Mouse (Mus musculus) embryonic facial prominence, embryonic 11.5 days (tissue): ENCODE measurements at regions not wholly inside any gene's neighbourhood (a gene's known extent, or its start where the extent isn't known, plus 50 kb on each side); places are given as distances from the start of the nearest gene placed in this dataset.

ENCODE experiments used
- ATAC-seq: fragments of 200-750 bp; cut with Nextera tagmentation; replicated peaks from 2 replicates; pipeline ENCODE4 v1.8.0; 2017; ENCODE audit warnings: low read depth; ENCODE audit not compliant: insufficient number of reproducible peaks, low FRiP score, low TSS enrichment
- DNase-seq: peaks from one replicate; pipeline ENCODE4 v3.0.0-alpha.2; 2015; ENCODE audit warnings: low spot score
- H3K27ac ChIP-seq: fragments of 300-500 bp; sonication (generic); replicated peaks from 2 replicates; pipeline ENCODE4 v1.5.1; 2014; ENCODE audit warnings: mild to moderate bottlenecking, low read depth, low read length, control low read depth
- H3K27me3 ChIP-seq: fragments of 300-500 bp; sonication (generic); 2 replicates; pipeline ENCODE4 v1.6.1; 2014; ENCODE audit warnings: mild to moderate bottlenecking, low read length, moderate library complexity, mixed read lengths; ENCODE audit not compliant: control insufficient read depth, insufficient read depth
- H3K36me3 ChIP-seq: fragments of 300-500 bp; sonication (generic); replicated peaks from 2 replicates; pipeline ENCODE4 v1.6.1; 2014; ENCODE audit warnings: low read depth, mild to moderate bottlenecking, low read length, moderate library complexity, mixed read lengths; ENCODE audit not compliant: control insufficient read depth, insufficient read depth
- H3K4me1 ChIP-seq: fragments of 300-500 bp; sonication (generic); 2 replicates; pipeline ENCODE4 v1.6.1; 2014; ENCODE audit warnings: low read length, mixed read lengths; ENCODE audit not compliant: control insufficient read depth, insufficient read depth
- H3K4me2 ChIP-seq: fragments of 300-500 bp; sonication (generic); 2 replicates; pipeline ENCODE4 v1.6.1; 2014; ENCODE audit warnings: low read depth, mild to moderate bottlenecking, control low read depth, low read length, moderate library complexity
- H3K4me3 ChIP-seq: fragments of 300-500 bp; sonication (generic); 2 replicates; pipeline ENCODE4 v1.5.1; 2014; ENCODE audit warnings: low read depth, low read length, control low read depth
- H3K9ac ChIP-seq: fragments of 300-500 bp; sonication (generic); replicated peaks from 2 replicates; pipeline ENCODE4 v1.6.1; 2014; ENCODE audit warnings: mild to moderate bottlenecking, control low read depth, low read length
- H3K9me3 ChIP-seq: fragments of 300-500 bp; sonication (generic); replicated peaks from 2 replicates; pipeline ENCODE4 v1.6.1; 2016; ENCODE audit warnings: mild to moderate bottlenecking, low read length, inconsistent platforms, mixed read lengths; ENCODE audit not compliant: control insufficient read depth
- WGBS: fragments of 180-500 bp; shearing (Covaris S2); extraction: QIAGEN DNeasy Blood & Tissue Kit; methylation state at CpG from one replicate; pipeline ENCODE4 v1.1.7; 2014; 5-methylcytosine and 5-hydroxymethylcytosine counted together

DNA sequence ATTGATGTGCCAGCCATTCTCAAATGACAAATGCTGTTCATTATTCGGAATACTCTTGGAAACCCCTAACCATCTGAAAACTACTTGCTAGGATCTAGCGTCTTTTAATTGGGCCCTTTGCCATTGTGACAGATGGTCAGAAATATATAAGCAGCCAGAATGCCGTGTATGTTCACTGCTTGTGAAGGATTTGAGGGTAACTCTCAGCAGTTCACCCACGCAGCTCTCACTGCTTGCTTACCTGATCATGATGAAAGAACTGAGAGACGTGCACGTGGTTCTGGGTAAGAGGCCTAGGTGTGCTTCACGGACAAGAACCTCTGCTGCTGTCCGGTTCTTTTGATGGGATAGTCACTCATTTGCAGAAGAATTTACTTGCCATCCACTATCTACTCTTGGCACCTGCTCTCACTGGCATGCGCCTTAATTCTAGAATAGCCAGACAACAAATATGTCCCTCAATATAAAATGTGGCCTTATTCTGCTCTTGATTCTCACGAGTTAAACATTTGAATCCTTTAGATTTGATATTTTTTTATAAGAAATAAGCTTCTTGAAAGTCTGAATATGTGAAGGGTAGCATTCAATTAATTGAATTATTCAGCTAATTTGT is 328.1 kb downstream of the Ptprc start:
- no peak for DNase-seq
- no peaks in the 10 kb centered on the region for H3K27me3 ChIP-seq
- H3K36me3 ChIP-seq = no peaks in the 10 kb centered on the region
- no peak overlapping the region for H3K27ac ChIP-seq
- no peaks in the 10 kb centered on the region for H3K9me3 ChIP-seq
- ATAC-seq = no peak
- no peak overlapping the region for H3K4me3 ChIP-seq
- no peak overlapping the region for H3K4me2 ChIP-seq
- no peak overlapping the region for H3K9ac ChIP-seq
- H3K4me1 ChIP-seq = no peaks in the 10 kb centered on the region
- WGBS = 86% methylated on average over 10 of the region's 10 CpGs

DNA sequence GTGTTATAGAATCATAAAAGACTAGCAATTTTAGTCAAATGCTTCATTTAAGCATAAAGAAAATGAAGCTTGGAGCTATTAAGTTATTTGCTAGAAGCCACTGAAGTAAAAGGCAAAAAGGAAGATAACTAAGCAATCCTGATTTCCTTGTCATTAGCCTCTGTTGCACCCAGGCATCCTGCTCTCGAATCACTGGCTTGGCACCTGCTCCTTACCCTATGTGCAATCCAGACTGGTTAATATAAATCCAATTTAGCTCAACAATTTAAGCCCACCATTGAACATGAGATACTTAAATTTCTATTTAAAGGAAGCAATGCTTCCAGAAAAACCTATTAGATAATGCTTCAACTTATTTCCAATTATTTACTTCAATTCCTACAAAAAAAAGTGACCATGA is 328.7 kb downstream of the Ptprc start:
- 82% methylated on average over 1 of the region's 1 CpGs for WGBS
- H3K27ac ChIP-seq = no peak overlapping the region
- no peaks in the 10 kb centered on the region for H3K9me3 ChIP-seq
- DNase-seq = no peak
- no peaks in the 10 kb centered on the region for H3K27me3 ChIP-seq
- H3K4me2 ChIP-seq = no peak overlapping the region
- H3K4me1 ChIP-seq = no peaks in the 10 kb centered on the region
- no peaks in the 10 kb centered on the region for H3K36me3 ChIP-seq
- H3K9ac ChIP-seq = no peak overlapping the region
- no peak overlapping the region for H3K4me3 ChIP-seq
- no peak for ATAC-seq

DNA sequence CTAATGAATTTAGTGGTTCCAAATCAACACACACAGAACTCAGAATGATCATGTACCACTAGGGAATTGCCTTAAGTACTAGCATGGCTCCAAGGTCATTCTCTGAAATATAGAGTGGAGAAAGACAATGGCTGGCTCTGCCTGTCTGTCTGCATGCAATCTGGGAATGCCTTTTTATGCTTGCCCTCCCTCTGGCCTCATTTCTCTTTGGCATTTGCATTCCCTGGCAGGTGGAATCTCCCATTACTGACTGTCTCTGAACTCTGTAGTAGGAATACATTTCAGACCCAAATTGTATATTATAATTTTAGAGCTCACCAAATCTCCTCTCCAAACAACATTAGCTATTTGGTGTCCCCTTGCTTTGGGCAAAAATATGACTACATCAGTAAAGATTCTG is 335.0 kb downstream of the Ptprc start:
- Histone ChIP-seq H3K4me1 (no peaks in the 10 kb centered on the region), H3K4me2 (no peak overlapping the region), H3K36me3 (no peaks in the 10 kb centered on the region), H3K27ac (no peak overlapping the region), H3K27me3 (no peaks in the 10 kb centered on the region), H3K9me3 (no peaks in the 10 kb centered on the region), H3K4me3 (no peak overlapping the region), H3K9ac (no peak overlapping the region)
- ATAC-seq = no peak
- DNase-seq = no peak

DNA sequence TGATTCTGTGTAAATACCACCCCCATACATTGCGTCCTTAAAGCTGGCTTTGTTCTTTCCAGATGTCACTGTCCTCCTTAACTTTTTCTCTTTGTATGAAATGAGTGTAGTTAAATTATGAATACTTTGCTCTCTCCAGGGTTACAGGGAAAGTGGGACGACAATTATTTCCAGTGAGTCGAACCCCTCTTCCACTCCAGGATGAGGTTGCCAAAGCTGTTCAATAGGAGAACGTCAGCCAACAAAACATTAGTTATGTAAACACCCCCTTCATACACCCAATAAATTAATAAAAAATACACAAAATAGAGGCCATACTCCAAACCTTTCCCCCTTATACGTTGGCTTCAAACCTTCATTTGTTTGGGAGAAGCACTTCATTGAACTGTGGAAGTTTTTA is 335.8 kb downstream of the Ptprc start:
- Histone ChIP-seq H3K4me1 (no peaks in the 10 kb centered on the region), H3K4me2 (no peak overlapping the region), H3K4me3 (no peak overlapping the region), H3K9me3 (no peaks in the 10 kb centered on the region), H3K27ac (no peak overlapping the region), H3K27me3 (no peaks in the 10 kb centered on the region), H3K9ac (no peak overlapping the region), H3K36me3 (no peaks in the 10 kb centered on the region)
- ATAC-seq (no peak), DNase-seq (no peak)
- 65% methylated on average over 5 of the region's 5 CpGs for WGBS

DNA sequence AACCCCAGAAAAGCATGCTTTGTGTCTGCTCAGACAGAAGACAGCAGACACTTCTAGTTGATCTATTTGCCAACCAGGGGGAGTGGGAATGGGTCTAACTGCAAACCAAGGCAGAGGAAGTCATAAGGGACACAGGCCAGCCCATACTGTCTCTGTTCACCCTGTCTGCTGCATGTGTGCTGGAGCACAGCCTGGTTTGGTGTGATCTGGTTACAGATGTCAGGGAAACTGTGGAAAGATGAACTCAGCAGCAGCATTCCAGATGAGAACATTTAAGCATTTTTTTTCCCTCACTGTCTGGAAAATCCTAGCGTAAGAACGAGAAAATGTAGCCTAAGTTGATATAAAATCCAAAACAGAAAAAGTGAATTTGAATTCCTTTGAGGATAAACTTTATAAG is 336.2 kb downstream of the Ptprc start:
- 40% methylated on average over 2 of the region's 2 CpGs for WGBS
- DNase-seq (peak; percentile 15), ATAC-seq (no peak)
- H3K4me3 ChIP-seq = no peak overlapping the region
- no peak overlapping the region for H3K27ac ChIP-seq
- no peaks in the 10 kb centered on the region for H3K36me3 ChIP-seq
- H3K4me1 ChIP-seq = no peaks in the 10 kb centered on the region
- no peak overlapping the region for H3K9ac ChIP-seq
- H3K27me3 ChIP-seq = no peaks in the 10 kb centered on the region
- no peak overlapping the region for H3K4me2 ChIP-seq
- no peaks in the 10 kb centered on the region for H3K9me3 ChIP-seq

DNA sequence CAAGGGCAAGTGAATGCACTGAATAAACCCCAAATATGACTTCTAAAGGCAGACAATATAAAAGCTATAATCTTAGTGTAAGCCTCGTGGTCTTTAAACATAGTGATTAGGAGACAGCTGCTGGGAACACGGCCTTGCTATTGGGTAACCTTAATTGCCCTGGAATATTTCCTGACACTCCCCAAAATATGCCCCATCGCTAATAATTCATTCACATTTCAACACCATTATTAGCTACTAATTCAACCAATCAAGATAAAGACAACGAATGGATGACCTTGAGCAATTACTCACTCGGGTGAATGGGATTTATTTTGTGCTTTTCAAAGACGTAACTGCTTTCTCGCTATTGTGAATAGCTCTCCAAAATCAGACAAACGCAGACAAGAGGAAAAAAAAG is 337.2 kb downstream of the Ptprc start:
- Histone ChIP-seq H3K27me3 (no peaks in the 10 kb centered on the region), H3K4me3 (no peak overlapping the region), H3K9me3 (no peaks in the 10 kb centered on the region), H3K4me2 (no peak overlapping the region), H3K4me1 (no peaks in the 10 kb centered on the region), H3K27ac (no peak overlapping the region), H3K9ac (no peak overlapping the region), H3K36me3 (no peaks in the 10 kb centered on the region)
- WGBS = 62% methylated on average over 8 of the region's 8 CpGs
- no peak for ATAC-seq
- no peak for DNase-seq

DNA sequence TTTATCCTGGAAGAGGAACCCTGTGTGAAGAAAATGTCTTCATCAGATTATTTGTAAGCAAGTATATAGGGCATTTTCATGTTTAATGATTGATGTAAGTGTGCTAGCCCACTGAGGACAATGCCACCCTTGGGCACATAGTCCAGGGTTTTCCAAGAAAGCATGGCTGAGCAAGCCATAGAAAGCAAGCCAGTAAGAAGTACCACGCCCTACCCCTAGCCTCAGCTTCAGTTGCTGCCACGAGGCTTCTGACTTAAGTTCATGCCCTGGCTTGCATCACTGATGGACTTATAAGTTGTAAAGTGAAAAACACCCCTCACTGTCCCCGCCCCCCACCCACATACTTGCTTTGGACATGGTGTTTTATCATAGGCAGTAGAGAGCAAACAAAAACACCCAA is 342.0 kb downstream of the Ptprc start:
- Histone ChIP-seq H3K9ac (no peak overlapping the region), H3K4me2 (no peak overlapping the region), H3K4me3 (no peak overlapping the region), H3K9me3 (no peaks in the 10 kb centered on the region), H3K36me3 (no peaks in the 10 kb centered on the region), H3K27ac (no peak overlapping the region), H3K4me1 (no peaks in the 10 kb centered on the region), H3K27me3 (no peaks in the 10 kb centered on the region)
- DNase-seq (no peak), ATAC-seq (no peak)
- WGBS = 66% methylated on average over 3 of the region's 3 CpGs

DNA sequence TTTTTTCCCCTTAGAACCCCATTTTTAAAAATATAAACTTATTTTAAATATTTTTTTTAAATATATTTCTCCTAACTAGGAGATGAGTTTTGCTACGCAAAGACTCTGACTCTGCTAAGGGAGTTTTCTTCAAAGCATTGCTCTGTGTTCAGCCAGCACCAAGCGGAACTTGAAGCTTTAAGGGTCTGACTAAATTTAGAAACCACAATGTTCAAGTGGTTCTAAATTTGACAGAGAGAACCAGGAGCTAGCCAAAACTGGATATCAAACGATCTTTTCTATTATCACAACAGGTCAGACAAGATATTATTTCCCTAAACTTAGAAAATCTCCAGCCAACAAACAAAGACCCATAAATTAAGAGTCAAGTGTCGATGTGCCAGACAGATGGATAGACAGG is 344.2 kb downstream of the Ptprc start:
- DNase-seq (no peak), ATAC-seq (no peak)
- H3K4me3 ChIP-seq = no peak overlapping the region
- H3K9ac ChIP-seq = no peak overlapping the region
- H3K27me3 ChIP-seq = no peaks in the 10 kb centered on the region
- 84% methylated on average over 4 of the region's 4 CpGs for WGBS
- H3K27ac ChIP-seq = no peak overlapping the region
- no peaks in the 10 kb centered on the region for H3K36me3 ChIP-seq
- no peak overlapping the region for H3K4me2 ChIP-seq
- no peaks in the 10 kb centered on the region for H3K4me1 ChIP-seq
- H3K9me3 ChIP-seq = no peaks in the 10 kb centered on the region
